Mouse (Mus musculus): ENCODE data around the gene Jak2. TPM values are rescaled to one million over a fixed set of nuclear protein-coding genes. Genes with fewer than 3 reads are reported as not detected.

Gene Jak2
- total and polyA plus RNA-seq, 3 experiments, result 4.3 to 19.5 (median 17.8) TPM

DNA sequence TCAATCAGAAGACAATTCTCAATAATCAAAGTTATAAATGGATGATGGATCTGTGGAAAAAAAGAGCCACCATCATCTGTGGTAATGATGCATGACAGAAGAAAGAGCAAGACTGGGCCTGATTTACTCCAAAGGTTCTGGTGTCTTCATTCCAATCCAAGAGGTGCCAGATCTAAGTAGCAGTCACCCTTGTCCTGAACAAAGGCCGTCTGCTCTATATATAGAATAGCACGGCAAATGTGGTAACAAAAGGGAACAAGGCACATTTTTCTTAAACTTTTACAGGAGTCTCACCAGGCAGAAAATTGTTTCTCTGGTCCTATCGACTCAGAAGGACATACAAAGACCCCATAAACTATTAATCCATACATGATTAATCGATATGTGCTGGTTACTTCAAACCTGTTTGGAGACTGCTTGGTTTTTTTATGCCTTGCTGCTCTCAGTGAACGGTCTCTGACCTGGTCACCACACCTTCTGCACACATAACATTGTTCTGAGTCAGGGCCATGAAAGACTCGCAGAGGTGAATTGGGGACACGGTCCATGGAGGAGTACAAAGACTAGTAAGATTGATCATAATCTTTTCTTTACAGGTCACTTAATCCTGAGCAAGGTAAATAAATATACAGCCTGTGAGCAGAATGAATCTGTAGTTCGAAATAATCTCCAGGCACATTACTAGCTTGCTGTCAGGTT is 35.7 kb upstream of the Jak2 start:
- intact Hi-C loops (cut with DNase I), result loop anchor here (1.0 kb wide), 1 partner anchor 37 kb away; no protein-coding TSS in a partner anchor
- Histone ChIP-seq H3K27ac (no peak overlapping the region; the same call in 1 of the 2 replicates), H3K79me2 (replicated peaks; ENCODE audit: control insufficient read depth, insufficient read depth, low read length) (no peaks in the 10 kb centered on the region), H3K4me3 (no peak overlapping the region), H3K27me3 (ENCODE audit: control insufficient read depth, insufficient read depth, low read length) (no peaks in the 10 kb centered on the region), H3K36me3 (ENCODE audit: control insufficient read depth, insufficient read depth, low read length) (no peaks in the 10 kb centered on the region), H3K9ac (ENCODE audit: low read depth, low read length) (no peak overlapping the region), H3K4me1 (ENCODE audit: control insufficient read depth, insufficient read depth, low read length) (no peaks in the 10 kb centered on the region)
- 66% methylated on average over 8 of the region's 8 CpGs for WGBS
- no peak for TF ChIP-seq CTCF (IDR thresholded peaks at IDR 0.05)
- TF ChIP-seq POLR2A (IDR thresholded peaks at IDR 0.05; ENCODE audit: insufficient read depth, low read depth, low read length), result no peak
- no peak for TF ChIP-seq EP300 (IDR thresholded peaks at IDR 0.05; ENCODE audit: insufficient read depth, low read depth, low read length)
- no peak for DNase-seq

DNA sequence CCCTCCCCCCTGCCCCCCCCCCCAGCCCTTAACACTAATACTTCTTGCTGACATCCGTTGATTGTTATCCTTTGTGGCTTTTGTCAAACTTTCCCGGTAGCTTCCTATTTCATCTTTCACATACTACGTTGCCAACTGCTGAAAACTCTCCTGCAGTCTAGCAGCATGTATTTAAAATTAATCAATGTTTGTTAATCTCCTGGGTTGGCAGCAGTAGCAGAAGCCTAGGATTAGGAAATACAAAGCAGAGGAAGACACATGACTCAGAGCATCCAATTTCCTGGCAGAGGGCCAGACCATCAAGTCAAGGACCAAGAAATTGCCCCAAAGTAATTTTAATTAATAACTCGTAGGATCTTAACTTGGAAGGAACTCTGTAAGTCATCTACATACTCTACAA is 29.8 kb upstream of the Jak2 start:
- TF ChIP-seq POLR2A (IDR thresholded peaks at IDR 0.05; ENCODE audit: insufficient read depth, low read depth, low read length) (no peak), EP300 (IDR thresholded peaks at IDR 0.05; ENCODE audit: insufficient read depth, low read depth, low read length) (no peak), CTCF (IDR thresholded peaks at IDR 0.05) (no peak)
- Histone ChIP-seq H3K4me3 (no peak overlapping the region), H3K27ac (no peak overlapping the region), H3K4me1 (ENCODE audit: control insufficient read depth, insufficient read depth, low read length) (no peaks in the 10 kb centered on the region), H3K27me3 (ENCODE audit: control insufficient read depth, insufficient read depth, low read length) (no peaks in the 10 kb centered on the region), H3K79me2 (replicated peaks; ENCODE audit: control insufficient read depth, insufficient read depth, low read length) (no peaks in the 10 kb centered on the region), H3K9ac (ENCODE audit: low read depth, low read length) (no peak overlapping the region), H3K36me3 (ENCODE audit: control insufficient read depth, insufficient read depth, low read length) (no peaks in the 10 kb centered on the region)
- 56% methylated on average over 4 of the region's 4 CpGs for WGBS
- intact Hi-C loops (cut with DNase I), result no loop called here
- no peak for DNase-seq

DNA sequence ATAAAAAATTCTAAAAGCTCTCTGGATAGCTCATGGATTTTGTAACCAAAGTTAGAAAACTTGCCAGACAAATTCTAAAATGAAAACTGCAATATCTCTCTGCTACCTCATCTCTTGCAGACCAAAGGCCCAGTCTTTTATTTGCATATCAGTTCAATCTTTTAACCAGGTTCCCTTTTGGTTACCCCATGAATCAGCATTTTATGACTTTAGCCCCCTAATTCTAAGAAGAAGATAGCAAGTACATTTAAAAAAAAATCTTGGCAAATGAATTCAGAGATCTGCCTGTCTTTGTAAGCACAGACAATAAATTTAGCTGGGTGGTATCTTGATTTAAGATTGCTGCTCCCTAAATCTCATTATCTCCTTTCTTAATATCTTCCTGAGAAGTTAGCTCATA is 26.7 kb upstream of the Jak2 start:
- intact Hi-C loops (cut with DNase I), result no loop called here
- Histone ChIP-seq H3K79me2 (replicated peaks; ENCODE audit: control insufficient read depth, insufficient read depth, low read length) (no peaks in the 10 kb centered on the region), H3K27me3 (ENCODE audit: control insufficient read depth, insufficient read depth, low read length) (no peaks in the 10 kb centered on the region), H3K27ac (no peak overlapping the region), H3K9ac (ENCODE audit: low read depth, low read length) (no peak overlapping the region), H3K36me3 (ENCODE audit: control insufficient read depth, insufficient read depth, low read length) (no peaks in the 10 kb centered on the region), H3K4me1 (ENCODE audit: control insufficient read depth, insufficient read depth, low read length) (no peaks in the 10 kb centered on the region), H3K4me3 (no peak overlapping the region)
- DNase-seq, result no peak
- TF ChIP-seq POLR2A (IDR thresholded peaks at IDR 0.05; ENCODE audit: insufficient read depth, low read depth, low read length), result no peak
- no peak for TF ChIP-seq EP300 (IDR thresholded peaks at IDR 0.05; ENCODE audit: insufficient read depth, low read depth, low read length)
- no peak for TF ChIP-seq CTCF (IDR thresholded peaks at IDR 0.05)

DNA sequence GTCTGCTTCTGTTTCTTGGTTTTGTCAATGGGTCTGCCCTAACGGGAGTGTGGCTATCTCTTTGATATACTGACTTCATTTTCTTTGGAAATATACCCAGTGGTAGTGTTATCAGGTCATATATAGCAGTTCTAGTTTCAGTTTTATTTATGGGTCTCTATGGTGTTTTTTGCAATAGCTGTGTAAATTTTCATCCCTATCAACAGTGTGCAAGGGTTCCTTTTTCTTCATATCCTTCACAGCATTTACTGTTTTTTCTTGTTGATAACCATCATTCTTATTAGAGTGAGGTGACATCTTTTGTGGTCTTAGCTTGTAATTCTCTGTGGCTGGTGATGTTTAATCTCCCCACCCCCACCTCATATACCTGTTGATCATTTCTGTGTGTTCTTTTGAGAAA is 24.6 kb upstream of the Jak2 start:
- no peak for DNase-seq
- Histone ChIP-seq H3K9ac (ENCODE audit: low read depth, low read length) (no peak overlapping the region), H3K4me3 (no peak overlapping the region), H3K79me2 (replicated peaks; ENCODE audit: control insufficient read depth, insufficient read depth, low read length) (no peaks in the 10 kb centered on the region), H3K27ac (no peak overlapping the region), H3K36me3 (ENCODE audit: control insufficient read depth, insufficient read depth, low read length) (no peaks in the 10 kb centered on the region), H3K4me1 (ENCODE audit: control insufficient read depth, insufficient read depth, low read length) (no peaks in the 10 kb centered on the region), H3K27me3 (ENCODE audit: control insufficient read depth, insufficient read depth, low read length) (no peaks in the 10 kb centered on the region)
- TF ChIP-seq EP300 (IDR thresholded peaks at IDR 0.05; ENCODE audit: insufficient read depth, low read depth, low read length), result no peak
- TF ChIP-seq CTCF (IDR thresholded peaks at IDR 0.05), result no peak
- no peak for TF ChIP-seq POLR2A (IDR thresholded peaks at IDR 0.05; ENCODE audit: insufficient read depth, low read depth, low read length)
- intact Hi-C loops (cut with DNase I), result no loop called here
- WGBS, result 71% methylated on average over 1 of the region's 1 CpGs

- H3K36me3 ChIP-seq (ENCODE audit: control insufficient read depth, insufficient read depth, low read length), result no peaks in the 10 kb centered on the region
- WGBS, result 82% methylated on average over 9 of the region's 9 CpGs
- H3K27ac ChIP-seq, result no peak overlapping the region
- no peaks in the 10 kb centered on the region for H3K4me1 ChIP-seq (ENCODE audit: control insufficient read depth, insufficient read depth, low read length)
- no peak for DNase-seq
- no peaks in the 10 kb centered on the region for H3K27me3 ChIP-seq (ENCODE audit: control insufficient read depth, insufficient read depth, low read length)
- no peak overlapping the region for H3K9ac ChIP-seq (ENCODE audit: low read depth, low read length)
- no peak overlapping the region for H3K4me3 ChIP-seq
- TF ChIP-seq CTCF (IDR thresholded peaks at IDR 0.05), result no peak
- no peak for TF ChIP-seq EP300 (IDR thresholded peaks at IDR 0.05; ENCODE audit: insufficient read depth, low read depth, low read length)
- no peak for TF ChIP-seq POLR2A (IDR thresholded peaks at IDR 0.05; ENCODE audit: insufficient read depth, low read depth, low read length)
- no peaks in the 10 kb centered on the region for H3K79me2 ChIP-seq (replicated peaks; ENCODE audit: control insufficient read depth, insufficient read depth, low read length)
- intact Hi-C loops (cut with DNase I), result no loop called here
Observed at GRCm38 (mm10) chr19:29227941-29228590, 23.6 kb upstream of the Jak2 start.

DNA sequence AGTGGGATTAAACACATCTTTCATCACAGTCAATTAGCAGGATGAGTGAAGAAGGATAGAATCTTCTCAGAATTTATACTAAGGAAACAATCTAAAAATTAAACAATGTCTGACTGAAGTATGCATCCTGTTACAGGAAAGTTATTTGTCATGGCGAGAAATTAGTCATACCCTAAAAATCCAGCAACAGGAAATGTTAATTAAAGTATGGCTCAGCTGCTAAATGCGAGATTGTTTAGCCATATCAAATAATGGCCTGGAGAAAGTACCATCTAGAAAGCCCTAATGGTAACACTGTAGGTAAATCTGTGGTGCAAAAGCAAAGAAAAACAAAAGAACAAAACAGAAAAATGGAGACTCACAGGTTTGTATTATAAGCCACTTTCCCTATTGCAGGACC is 22.6 kb upstream of the Jak2 start:
- Histone ChIP-seq H3K9ac (ENCODE audit: low read depth, low read length) (no peak overlapping the region), H3K27me3 (ENCODE audit: control insufficient read depth, insufficient read depth, low read length) (no peaks in the 10 kb centered on the region), H3K79me2 (replicated peaks; ENCODE audit: control insufficient read depth, insufficient read depth, low read length) (no peaks in the 10 kb centered on the region), H3K27ac (no peak overlapping the region), H3K36me3 (ENCODE audit: control insufficient read depth, insufficient read depth, low read length) (no peaks in the 10 kb centered on the region), H3K4me1 (ENCODE audit: control insufficient read depth, insufficient read depth, low read length) (no peaks in the 10 kb centered on the region), H3K4me3 (no peak overlapping the region)
- intact Hi-C loops (cut with DNase I), result no loop called here
- TF ChIP-seq POLR2A (IDR thresholded peaks at IDR 0.05; ENCODE audit: insufficient read depth, low read depth, low read length) (no peak), CTCF (IDR thresholded peaks at IDR 0.05) (no peak), EP300 (IDR thresholded peaks at IDR 0.05; ENCODE audit: insufficient read depth, low read depth, low read length) (no peak)
- DNase-seq, result no peak
- 29% methylated on average over 2 of the region's 2 CpGs for WGBS
